Mouse (Mus musculus) adrenal gland, postnatal 10 days (tissue): ENCODE measurements around the gene Usp51. TPM values are rescaled to one million over a fixed set of nuclear protein-coding genes. Genes with fewer than 3 reads are reported as not detected.
"Not testable (repeated sequence)": the region's sequence is repeated elsewhere in the genome, so short reads cannot be mapped to it uniquely, and the experiment has no call there.

Experiments used
- DNase-seq: peaks from one replicate; pipeline ENCODE4 v3.0.0; 2021; ENCODE audit warnings: mixed read lengths
- long read RNA-seq, 2 experiments: library from polyadenylated mRNA; stranded (forward); transcript quantifications; one replicate each; pipeline ENCODE4 v2.0.0; 2021
- total RNA-seq, 2 experiments: library from RNA; stranded (reverse); gene quantifications; 2 replicates each; pipeline ENCODE4 v1.2.3; 2021

The Usp51 gene
- total RNA-seq, result 1 to 10 TPM; 1.8 to 2.7 TPM
- long read RNA-seq, experiment 1, partial matches to known transcripts, result 0 of 4 reads
- long read RNA-seq, experiment 1, other reads (novel, unspliced or antisense), result 1 of 4 reads
- long read RNA-seq, experiment 2, result 0 reads

GRCm38 (mm10) chrX:153006387-153006841, at the start of gene Usp51:
Gene Usp51 (plus strand): TSS chrX:153006469.
- peak; percentile 40 for DNase-seq

- peak; percentile 10 for DNase-seq
Measured at GRCm38 (mm10) chrX:152969606-152970005, 36.7 kb upstream of the Usp51 start.

GRCm38 (mm10) chrX:152973476-152974203, 32.6 kb upstream of the Usp51 start:
- not testable (repeated sequence) for DNase-seq

- DNase-seq, result peak; percentile 3
Measured at GRCm38 (mm10) chrX:152974204-152974661, 32.0 kb upstream of the Usp51 start.

GRCm38 (mm10) chrX:152976538-152976937, 29.7 kb upstream of the Usp51 start:
- DNase-seq, result no peak

GRCm38 (mm10) chrX:152985009-152985408, 21.3 kb upstream of the Usp51 start:
- no peak for DNase-seq

GRCm38 (mm10) chrX:152989852-152990251, 16.4 kb upstream of the Usp51 start:
- not testable (repeated sequence) for DNase-seq

- DNase-seq, result not testable (repeated sequence)
Measured at GRCm38 (mm10) chrX:152996105-152996504, 10.2 kb upstream of the Usp51 start.

GRCm38 (mm10) chrX:153007021-153007684, 884 bp downstream of the Usp51 start:
- DNase-seq, result peak; percentile 69

- no peak for DNase-seq
Measured at GRCm38 (mm10) chrX:153007685-153008047, 1.4 kb downstream of the Usp51 start.

GRCm38 (mm10) chrX:153025255-153025654, 19.0 kb downstream of the Usp51 start:
- not testable (repeated sequence) for DNase-seq

- not testable (repeated sequence) for DNase-seq
Measured at GRCm38 (mm10) chrX:153025709-153026108, 19.4 kb downstream of the Usp51 start.

- not testable (repeated sequence) for DNase-seq
Measured at GRCm38 (mm10) chrX:153031547-153031946, 25.3 kb downstream of the Usp51 start.

- DNase-seq, result peak; percentile 82
Measured at GRCm38 (mm10) chrX:153037087-153037971, 31.1 kb downstream of the Usp51 start, which contains the start of gene Mageh1. Gene Mageh1 (minus strand): TSS chrX:153037575.

GRCm38 (mm10) chrX:153037972-153038744, 31.9 kb downstream of the Usp51 start:
- DNase-seq, result not testable (repeated sequence)

Other genes with a start within 250 kb of the Usp51 start
- 10 to 100 TPM in 1 of 2 experiments, 1 to 10 TPM in 1; 9.8 to 13.5 TPM for gene Shroom2, start 237.0 kb upstream of the Usp51 start, total RNA-seq
- under 1 TPM in 1 of 2 experiments, not detected in 1; 0.18 TPM for gene Gpr143, start 224.5 kb upstream of the Usp51 start, total RNA-seq
- 10 to 100 TPM; 24.9 to 25.0 TPM for gene Mageh1, start 31.1 kb downstream of the Usp51 start, total RNA-seq
- gene Foxr2, start 112.3 kb downstream of the Usp51 start, total RNA-seq, result not detected
- 1 to 10 TPM; 9.6 TPM for gene Rragb, start 133.5 kb downstream of the Usp51 start, total RNA-seq
- under 1 TPM; 0.36 to 0.91 TPM for gene Klf8, start 231.0 kb downstream of the Usp51 start, total RNA-seq